Mouse (Mus musculus): ENCODE measurements at regions not wholly inside any gene's neighbourhood (a gene's known extent, or its start where the extent isn't known, plus 50 kb on each side); places are given as distances from the start of the nearest gene placed in this dataset.

- TF ChIP-seq GATA1 (IDR thresholded peaks at IDR 0.05; ENCODE audit: borderline replicate concordance, low read length) (no peak), GATA2 (IDR thresholded peaks at IDR 0.05; ENCODE audit: borderline replicate concordance, low read depth, low read length) (no peak), CTCF (IDR thresholded peaks at IDR 0.05; ENCODE audit: low read depth, low read length) (no peak)
Measured at GRCm38 (mm10) chr14:86062885-86063619, 1078.0 kb downstream of the Diaph3 start.
